Mouse (Mus musculus): ENCODE measurements around the gene Ppp1r10. TPM values are rescaled to one million over a fixed set of nuclear protein-coding genes. Genes with fewer than 3 reads are reported as not detected.

Gene Ppp1r10
- polyA plus RNA-seq, 1 experiment from 2014 or later = 25.3 TPM

DNA sequence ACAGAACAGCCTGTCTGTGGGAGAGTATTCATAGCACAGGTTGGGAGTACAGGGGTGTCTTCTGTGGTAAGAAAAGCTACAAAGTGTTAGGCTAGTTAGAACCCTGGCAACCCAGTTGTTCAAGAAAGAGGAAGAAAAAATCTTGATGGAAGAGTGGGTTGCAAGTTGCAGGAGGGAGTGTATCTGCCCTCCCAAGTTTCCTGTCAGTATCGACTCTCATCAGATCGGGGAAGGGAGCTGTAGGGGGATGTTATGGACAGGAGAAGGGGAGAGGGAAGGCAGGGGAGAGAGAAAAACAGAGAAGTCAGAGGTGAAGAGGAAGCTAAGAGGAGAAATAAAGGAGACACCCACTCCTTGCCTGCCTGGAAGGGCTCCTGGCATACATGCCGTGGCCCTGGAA, 15.6 kb upstream of the Ppp1r10 start:
- 74% methylated on average over 3 of the region's 3 CpGs for WGBS
- H3K4me3 ChIP-seq (ENCODE audit: low read length) = no peak overlapping the region
- H3K27me3 ChIP-seq (ENCODE audit: control insufficient read depth, insufficient read depth, low read length) = no peaks in the 10 kb centered on the region
- ATAC-seq (replicated peaks; ENCODE audit: extremely low read depth, insufficient read depth, low FRiP score) = no peak
- H3K4me2 ChIP-seq (ENCODE audit: low read depth, low read length) = no peak overlapping the region
- no peak overlapping the region for H3K27ac ChIP-seq (ENCODE audit: low read length)
- H3K9ac ChIP-seq (ENCODE audit: low read length) = no peak overlapping the region
- no peaks in the 10 kb centered on the region for H3K9me3 ChIP-seq (replicated peaks; ENCODE audit: control insufficient read depth, low read length)
- H3K4me1 ChIP-seq (ENCODE audit: control insufficient read depth, insufficient read depth, low read length) = peaks cover 29% of the 10 kb centered on the region
- peaks cover 2% of the 10 kb centered on the region; the same call in 1 of the 2 replicates for H3K36me3 ChIP-seq (ENCODE audit: control insufficient read depth, insufficient read depth)

GRCm38 (mm10) chr17:35903343-35903991, 12.8 kb upstream of the Ppp1r10 start:
- Histone ChIP-seq H3K9ac (ENCODE audit: low read length) (peak overlapping the region; percentile 58), H3K4me1 (ENCODE audit: control insufficient read depth, insufficient read depth, low read length) (peaks cover 19% of the 10 kb centered on the region), H3K4me3 (ENCODE audit: low read length) (no peak overlapping the region), H3K27ac (ENCODE audit: low read length) (peak overlapping the region; percentile 87), H3K9me3 (replicated peaks; ENCODE audit: control insufficient read depth, low read length) (no peaks in the 10 kb centered on the region), H3K4me2 (ENCODE audit: low read depth, low read length) (no peak overlapping the region), H3K27me3 (ENCODE audit: control insufficient read depth, insufficient read depth, low read length) (no peaks in the 10 kb centered on the region), H3K36me3 (ENCODE audit: control insufficient read depth, insufficient read depth) (peaks cover 8% of the 10 kb centered on the region; the same call in 1 of the 2 replicates)
- peak; percentile 83 for ATAC-seq (replicated peaks; ENCODE audit: extremely low read depth, insufficient read depth, low FRiP score)
- WGBS = 62% methylated on average over 9 of the region's 9 CpGs

DNA sequence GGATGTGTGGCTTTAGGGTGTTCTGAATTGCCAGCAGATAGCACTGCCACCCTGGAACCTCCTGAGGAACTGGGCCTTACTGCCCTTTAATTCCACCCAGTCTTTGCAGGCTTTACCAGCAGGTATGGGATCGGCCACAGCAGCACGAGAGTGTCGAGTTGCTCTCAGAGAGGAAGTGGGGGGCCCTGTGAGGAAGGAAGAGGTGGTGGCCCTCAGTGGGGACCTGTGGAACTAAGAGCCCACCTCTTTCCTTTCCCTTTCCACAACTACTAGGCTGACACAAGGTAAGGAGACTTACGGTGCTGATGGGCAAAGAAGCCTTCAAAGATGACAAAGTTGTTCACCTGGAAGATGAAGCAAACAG, 12.3 kb upstream of the Ppp1r10 start:
- H3K36me3 ChIP-seq (ENCODE audit: control insufficient read depth, insufficient read depth) = peaks cover 8% of the 10 kb centered on the region; the same call in 1 of the 2 replicates
- no peak overlapping the region for H3K4me3 ChIP-seq (ENCODE audit: low read length)
- ATAC-seq (replicated peaks; ENCODE audit: extremely low read depth, insufficient read depth, low FRiP score) = 0 out of 2 replicates have a peak, but pooled peaks have one; percentile 8
- no peaks in the 10 kb centered on the region for H3K9me3 ChIP-seq (replicated peaks; ENCODE audit: control insufficient read depth, low read length)
- peaks cover 23% of the 10 kb centered on the region for H3K4me1 ChIP-seq (ENCODE audit: control insufficient read depth, insufficient read depth, low read length)
- no peaks in the 10 kb centered on the region for H3K27me3 ChIP-seq (ENCODE audit: control insufficient read depth, insufficient read depth, low read length)
- H3K27ac ChIP-seq (ENCODE audit: low read length) = peak overlapping the region; percentile 87
- H3K4me2 ChIP-seq (ENCODE audit: low read depth, low read length) = no peak overlapping the region
- 48% methylated on average over 4 of the region's 4 CpGs for WGBS
- H3K9ac ChIP-seq (ENCODE audit: low read length) = peak overlapping the region; percentile 58

- Histone ChIP-seq H3K4me3 (ENCODE audit: low read length) (no peak overlapping the region), H3K36me3 (ENCODE audit: control insufficient read depth, insufficient read depth) (peaks cover 8% of the 10 kb centered on the region; the same call in 1 of the 2 replicates), H3K27ac (ENCODE audit: low read length) (no peak overlapping the region), H3K9ac (ENCODE audit: low read length) (no peak overlapping the region), H3K4me2 (ENCODE audit: low read depth, low read length) (no peak overlapping the region), H3K9me3 (replicated peaks; ENCODE audit: control insufficient read depth, low read length) (no peaks in the 10 kb centered on the region), H3K4me1 (ENCODE audit: control insufficient read depth, insufficient read depth, low read length) (peaks cover 30% of the 10 kb centered on the region), H3K27me3 (ENCODE audit: control insufficient read depth, insufficient read depth, low read length) (no peaks in the 10 kb centered on the region)
- 88% methylated on average over 1 of the region's 1 CpGs for WGBS
- ATAC-seq (replicated peaks; ENCODE audit: extremely low read depth, insufficient read depth, low FRiP score) = no peak
These were observed 10.6 kb upstream of the Ppp1r10 start for GRCm38 (mm10) chr17:35905587-35905986.

DNA sequence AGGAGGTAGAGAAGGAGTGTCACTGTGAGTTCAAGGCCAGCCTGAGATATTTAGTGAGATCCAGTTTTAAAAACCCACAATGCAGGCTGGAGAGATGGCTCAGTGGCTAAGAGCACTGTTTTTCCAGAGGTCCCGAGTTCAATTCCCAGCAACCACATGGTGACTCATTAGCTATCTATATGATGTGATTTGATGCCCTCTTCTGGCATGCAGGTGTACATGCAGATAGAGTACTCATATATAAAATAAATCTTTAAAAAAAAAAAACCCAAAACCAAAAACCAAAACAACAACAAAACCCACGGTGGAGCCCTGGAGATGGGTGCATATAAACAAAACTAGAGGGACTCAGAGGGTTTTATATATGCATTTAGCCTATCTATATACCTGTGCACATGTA, 8.6 kb upstream of the Ppp1r10 start:
- Histone ChIP-seq H3K27ac (ENCODE audit: low read length) (no peak overlapping the region), H3K4me2 (ENCODE audit: low read depth, low read length) (no peak overlapping the region), H3K4me3 (ENCODE audit: low read length) (no peak overlapping the region), H3K9ac (ENCODE audit: low read length) (no peak overlapping the region), H3K27me3 (ENCODE audit: control insufficient read depth, insufficient read depth, low read length) (no peaks in the 10 kb centered on the region), H3K4me1 (ENCODE audit: control insufficient read depth, insufficient read depth, low read length) (peaks cover 28% of the 10 kb centered on the region), H3K36me3 (ENCODE audit: control insufficient read depth, insufficient read depth) (peaks cover 15% of the 10 kb centered on the region), H3K9me3 (replicated peaks; ENCODE audit: control insufficient read depth, low read length) (no peaks in the 10 kb centered on the region)
- 70% methylated on average over 2 of the region's 2 CpGs for WGBS
- no peak for ATAC-seq (replicated peaks; ENCODE audit: extremely low read depth, insufficient read depth, low FRiP score)

DNA sequence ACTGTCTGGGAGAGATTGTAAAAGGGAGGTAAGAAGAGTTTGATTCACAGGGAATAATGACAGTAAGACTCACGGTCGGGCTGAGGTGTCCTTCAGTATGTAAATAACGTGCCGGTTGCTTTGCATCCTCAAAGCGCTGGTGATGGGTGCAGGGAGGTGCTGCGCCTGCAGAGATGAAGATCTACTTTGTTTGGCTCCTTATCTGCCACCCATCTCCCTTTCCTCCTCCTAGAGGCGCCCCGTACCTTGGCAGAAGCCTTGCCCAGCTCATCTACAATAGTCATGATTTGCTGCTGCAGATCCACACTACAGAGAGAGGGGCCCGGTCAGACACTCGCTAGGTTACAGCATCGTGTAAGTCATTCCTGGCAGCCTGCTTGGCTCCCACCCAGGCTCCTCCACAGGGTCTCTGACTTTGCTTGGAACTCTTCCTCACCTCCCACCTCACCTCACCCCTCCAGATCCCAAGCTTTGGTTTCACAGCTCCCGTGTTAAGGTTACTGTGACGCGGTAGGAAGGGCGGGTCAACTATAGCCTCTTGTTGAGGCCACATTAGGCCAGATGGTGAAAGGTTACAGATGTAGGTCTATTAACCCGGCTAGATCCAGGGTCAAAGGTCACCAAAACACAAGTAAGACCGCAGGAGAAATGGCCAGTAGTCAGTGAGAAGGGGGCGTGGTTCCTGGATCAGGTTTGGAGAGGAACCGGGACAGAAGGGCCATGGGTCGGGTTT, 6.9 kb upstream of the Ppp1r10 start:
- Histone ChIP-seq H3K4me1 (ENCODE audit: control insufficient read depth, insufficient read depth, low read length) (peaks cover 12% of the 10 kb centered on the region), H3K27ac (ENCODE audit: low read length) (peak overlapping the region; percentile 84), H3K36me3 (ENCODE audit: control insufficient read depth, insufficient read depth) (peaks cover 23% of the 10 kb centered on the region), H3K4me2 (ENCODE audit: low read depth, low read length) (peak overlapping the region; percentile 74), H3K9ac (ENCODE audit: low read length) (peak overlapping the region; percentile 82), H3K9me3 (replicated peaks; ENCODE audit: control insufficient read depth, low read length) (no peaks in the 10 kb centered on the region), H3K27me3 (ENCODE audit: control insufficient read depth, insufficient read depth, low read length) (no peaks in the 10 kb centered on the region), H3K4me3 (ENCODE audit: low read length) (peak overlapping the region; percentile 81)
- ATAC-seq (replicated peaks; ENCODE audit: extremely low read depth, insufficient read depth, low FRiP score) = peak; percentile 19
- WGBS = 21% methylated on average over 20 of the region's 20 CpGs

GRCm38 (mm10) chr17:35909919-35910369, 6.3 kb upstream of the Ppp1r10 start, which contains the start of gene Atat1:
TSS of gene Atat1 (minus strand) at chr17:35910075.
- H3K9me3 ChIP-seq (replicated peaks; ENCODE audit: control insufficient read depth, low read length) = no peaks in the 10 kb centered on the region
- ATAC-seq (replicated peaks; ENCODE audit: extremely low read depth, insufficient read depth, low FRiP score) = peak; percentile 75
- peak within 1 kb of the TSS; percentile 81 for H3K4me3 ChIP-seq (ENCODE audit: low read length)
- peak within 1 kb of the TSS; percentile 74 for H3K4me2 ChIP-seq (ENCODE audit: low read depth, low read length)
- no peaks in the 10 kb centered on the region for H3K27me3 ChIP-seq (ENCODE audit: control insufficient read depth, insufficient read depth, low read length)
- 2% methylated on average over 25 of the region's 25 CpGs for WGBS
- peaks cover 14% of the 10 kb centered on the region for H3K4me1 ChIP-seq (ENCODE audit: control insufficient read depth, insufficient read depth, low read length)
- H3K27ac ChIP-seq (ENCODE audit: low read length) = peak within 1 kb of the TSS; percentile 84
- peaks cover 25% of the 10 kb centered on the region for H3K36me3 ChIP-seq (ENCODE audit: control insufficient read depth, insufficient read depth)
- peak within 1 kb of the TSS; percentile 82 for H3K9ac ChIP-seq (ENCODE audit: low read length)

- Histone ChIP-seq H3K4me2 (ENCODE audit: low read depth, low read length) (peak overlapping the region; percentile 74), H3K36me3 (ENCODE audit: control insufficient read depth, insufficient read depth) (peaks cover 17% of the 10 kb centered on the region), H3K4me1 (ENCODE audit: control insufficient read depth, insufficient read depth, low read length) (peaks cover 20% of the 10 kb centered on the region), H3K9ac (ENCODE audit: low read length) (no peak overlapping the region), H3K4me3 (ENCODE audit: low read length) (peak overlapping the region; percentile 72; the same call in 1 of the 2 replicates), H3K27ac (ENCODE audit: low read length) (no peak overlapping the region), H3K27me3 (ENCODE audit: control insufficient read depth, insufficient read depth, low read length) (no peaks in the 10 kb centered on the region), H3K9me3 (replicated peaks; ENCODE audit: control insufficient read depth, low read length) (no peaks in the 10 kb centered on the region)
- no peak for ATAC-seq (replicated peaks; ENCODE audit: extremely low read depth, insufficient read depth, low FRiP score)
- WGBS = 76% methylated on average over 6 of the region's 6 CpGs
These were observed 1.3 kb upstream of the Ppp1r10 start for GRCm38 (mm10) chr17:35914975-35915374.

Data from heart, embryonic 16.5 days (tissue).